ENCODE assay signal across 26 mouse cellular contexts in the genomic region with DNA sequence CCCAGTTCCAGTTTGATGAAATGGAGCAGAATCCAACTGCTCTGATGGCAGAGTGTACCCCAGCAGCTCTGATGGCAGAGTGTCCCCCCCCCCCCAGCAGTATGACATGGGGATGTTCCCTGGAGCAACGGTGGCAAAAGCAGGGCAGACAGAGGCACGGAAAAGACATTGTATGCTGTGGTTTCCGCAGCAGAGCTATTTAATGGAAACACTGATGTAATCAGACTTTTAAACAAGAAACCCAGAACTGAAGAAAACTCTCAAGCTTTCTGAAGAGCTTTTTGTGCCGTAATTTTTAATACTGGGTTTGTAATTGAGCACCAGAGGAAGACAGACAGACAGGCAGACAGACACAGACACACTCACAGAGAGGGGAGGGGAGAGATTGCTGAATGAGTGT.
"Had no signal": no experiment of that assay in that cellular context is flagged by ENCODE, and none has a peak within 500 bp of the region (broad histone marks: within the 10 kb centered on the region; RNA-seq: fewer than 3 reads in every experiment).

No protein-coding gene starts in this region.

- H3K27ac ChIP-seq: gastrocnemius, adult 2 months; heart, embryonic 10.5 days; hindbrain, embryonic 13.5 days; hindbrain, embryonic 15.5 days; hindbrain, postnatal 0 days; kidney, embryonic 15.5 days; kidney, postnatal 0 days; liver, embryonic 13.5 days; liver, embryonic 15.5 days had no signal

- H3K4me1 ChIP-seq: heart, embryonic 10.5 days; heart, embryonic 12.5 days; hindbrain, embryonic 13.5 days; hindbrain, embryonic 15.5 days; kidney, embryonic 15.5 days; liver, embryonic 13.5 days; liver, embryonic 15.5 days had no signal

- ATAC-seq: hindbrain, postnatal 0 days; intestine, embryonic 16.5 days; liver, postnatal 0 days had no signal

- H3K4me2 ChIP-seq: heart, embryonic 12.5 days; hindbrain, embryonic 13.5 days; hindbrain, embryonic 15.5 days; kidney, embryonic 15.5 days; liver, embryonic 11.5 days; liver, embryonic 13.5 days; liver, embryonic 15.5 days had no signal

- H3K27me3 ChIP-seq: heart, embryonic 12.5 days; hindbrain, embryonic 15.5 days; kidney, embryonic 15.5 days; liver, embryonic 13.5 days; liver, embryonic 15.5 days had no signal

- H3K4me3 ChIP-seq: gastrocnemius, adult 2 months; heart, embryonic 10.5 days; heart, embryonic 12.5 days; hindbrain, embryonic 13.5 days; hindbrain, embryonic 15.5 days; kidney, embryonic 15.5 days; liver, embryonic 13.5 days; liver, embryonic 15.5 days had no signal

- H3K9me3 ChIP-seq: heart, embryonic 10.5 days; heart, embryonic 12.5 days; hindbrain, embryonic 13.5 days; hindbrain, embryonic 15.5 days; kidney, embryonic 15.5 days; liver, embryonic 13.5 days; liver, embryonic 15.5 days had no signal

- H3K36me3 ChIP-seq: hindbrain, embryonic 13.5 days; hindbrain, embryonic 15.5 days; liver, embryonic 13.5 days; liver, embryonic 15.5 days had no signal

- H3K9ac ChIP-seq: heart, embryonic 12.5 days; hindbrain, embryonic 13.5 days; hindbrain, embryonic 15.5 days; kidney, embryonic 15.5 days; liver, embryonic 13.5 days; liver, embryonic 15.5 days; liver, postnatal 0 days had no signal

- DNase-seq: gastrocnemius, adult 2 months; gastrocnemius, postnatal 14 days; gastrocnemius, postnatal 36 days; heart, adult 18-20 months; heart, postnatal 10 days; heart, postnatal 36 days; kidney, adult 18-20 months; kidney, adult 8-10 months; kidney, postnatal 14 days; kidney, postnatal 36 days; layer of hippocampus, adult 9-11 months; layer of hippocampus, postnatal 36 days; left cerebral cortex, postnatal 4 days; liver; liver, embryonic 13.5 days; liver, postnatal 0 days had no signal
